Mouse (Mus musculus) heart, embryonic 10.5 days (tissue): Measurements from ENCODE around the gene Fau. TPM values are rescaled to one million over a fixed set of nuclear protein-coding genes. Genes with fewer than 3 reads are reported as not detected.

Experiments
- DNase-seq: peaks from one replicate; pipeline ENCODE4 v3.0.0-alpha.2; 2017; ENCODE audit warnings: low spot score
- H3K27ac ChIP-seq: fragments of 300-500 bp; sonication (generic); 2 replicates; pipeline ENCODE4 v1.5.1; 2016; ENCODE audit warnings: mild to moderate bottlenecking
- H3K27me3 ChIP-seq: fragments of 300-500 bp; sonication (generic); 2 replicates; pipeline ENCODE4 v1.6.1; 2016; ENCODE audit warnings: mild to moderate bottlenecking; ENCODE audit not compliant: poor library complexity, insufficient read depth, severe bottlenecking
- H3K36me3 ChIP-seq: fragments of 300-500 bp; sonication (generic); 2 replicates; pipeline ENCODE4 v1.6.1; 2016; ENCODE audit warnings: mild to moderate bottlenecking, moderate library complexity
- H3K4me1 ChIP-seq: fragments of 300-500 bp; sonication (generic); 2 replicates; pipeline ENCODE4 v1.6.1; 2016; ENCODE audit warnings: mild to moderate bottlenecking
- H3K4me3 ChIP-seq: fragments of 300-500 bp; sonication (generic); 2 replicates; pipeline ENCODE4 v1.5.1; 2016; ENCODE audit warnings: mild to moderate bottlenecking, moderate library complexity
- H3K9me3 ChIP-seq: fragments of 300-500 bp; sonication (generic); 2 replicates; pipeline ENCODE4 v1.6.1; 2016; ENCODE audit warnings: mild to moderate bottlenecking, moderate library complexity
- WGBS: fragments of 180-500 bp; shearing (Covaris S2); methylation state at CpG from one replicate; pipeline ENCODE4 v1.1.7; 2016; 5-methylcytosine and 5-hydroxymethylcytosine counted together
- polyA plus RNA-seq: library from polyadenylated mRNA; unstranded; fragments of >200 nt; fragmentation: Nextera tagmentation; extraction: Ambion mirVana; gene quantifications from 2 replicates; pipeline ENCODE4 v1.2.1, GENCODE M21; 2016

The Fau gene
- polyA plus RNA-seq, 1 experiment from 2014 or later = 662 TPM

DNA sequence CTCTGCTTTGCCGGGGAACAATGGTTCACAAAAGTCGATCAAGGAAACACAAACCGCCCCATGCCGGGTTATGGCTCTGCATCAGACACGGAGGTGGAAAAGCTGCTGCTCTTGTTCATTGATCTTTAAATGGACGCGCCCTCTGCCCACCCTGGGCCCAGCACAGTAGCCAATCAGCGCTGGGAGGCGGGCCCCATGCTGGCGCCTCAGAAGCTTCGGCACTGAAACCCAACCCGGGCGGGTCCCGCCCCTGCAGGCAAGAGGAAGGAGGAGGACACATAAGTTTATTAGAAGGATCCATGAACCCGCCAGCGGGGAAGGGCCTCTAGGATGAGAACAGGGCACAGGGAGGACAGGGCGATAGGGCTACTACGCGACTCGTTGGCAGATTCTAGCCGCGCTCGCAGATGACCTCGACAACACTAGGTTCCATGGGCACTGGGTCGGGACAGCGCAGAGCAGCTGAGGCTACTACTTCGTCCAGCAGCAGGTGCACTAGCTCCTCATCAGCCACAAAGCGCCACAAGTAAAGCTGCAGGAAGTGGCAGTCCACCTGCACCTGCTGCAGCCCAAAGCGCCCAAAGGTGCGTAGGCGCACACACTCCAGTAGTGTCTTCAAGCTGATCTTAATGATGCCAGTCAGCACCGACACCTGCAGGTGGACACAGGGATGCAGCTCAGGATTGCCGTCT is 10.2 kb downstream of the Fau start, which contains the start of gene Tm7sf2:
Gene Tm7sf2, minus strand, starts transcription at position 650 of the 692 bp plus-strand sequence.
- WGBS = 11% methylated on average over 33 of the region's 33 CpGs
- Histone ChIP-seq H3K27ac (peak within 1 kb of the TSS; percentile 83), H3K27me3 (no peaks in the 10 kb centered on the region), H3K9me3 (no peaks in the 10 kb centered on the region), H3K36me3 (peaks cover 40% of the 10 kb centered on the region), H3K4me1 (peaks cover 32% of the 10 kb centered on the region), H3K4me3 (peak within 1 kb of the TSS; percentile 66)
- peak; percentile 97 for DNase-seq

DNA sequence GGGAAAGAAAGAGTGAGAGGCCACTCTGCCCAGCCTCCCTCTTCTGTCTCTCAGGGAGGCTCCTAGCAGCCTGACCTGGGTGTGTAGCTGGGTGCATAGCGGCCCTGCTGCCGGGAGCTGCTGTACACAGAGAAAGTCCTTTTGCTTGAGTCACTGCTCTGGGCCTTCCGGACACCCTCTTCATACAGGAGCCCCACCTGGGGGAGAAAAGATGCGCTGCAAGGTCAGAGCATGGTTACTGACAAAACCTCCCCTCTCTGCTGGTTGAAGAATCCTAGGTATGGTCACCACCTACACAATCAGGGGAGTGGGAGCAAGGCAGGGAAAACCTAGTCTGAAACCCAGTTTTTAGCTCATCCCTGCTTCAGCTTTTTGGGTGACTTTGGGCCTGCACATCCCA is 11.3 kb downstream of the Fau start:
- WGBS = 79% methylated on average over 4 of the region's 4 CpGs
- 0 out of 2 replicates have a peak overlapping the region, but pooled peaks have one; percentile 18 for H3K4me3 ChIP-seq

DNA sequence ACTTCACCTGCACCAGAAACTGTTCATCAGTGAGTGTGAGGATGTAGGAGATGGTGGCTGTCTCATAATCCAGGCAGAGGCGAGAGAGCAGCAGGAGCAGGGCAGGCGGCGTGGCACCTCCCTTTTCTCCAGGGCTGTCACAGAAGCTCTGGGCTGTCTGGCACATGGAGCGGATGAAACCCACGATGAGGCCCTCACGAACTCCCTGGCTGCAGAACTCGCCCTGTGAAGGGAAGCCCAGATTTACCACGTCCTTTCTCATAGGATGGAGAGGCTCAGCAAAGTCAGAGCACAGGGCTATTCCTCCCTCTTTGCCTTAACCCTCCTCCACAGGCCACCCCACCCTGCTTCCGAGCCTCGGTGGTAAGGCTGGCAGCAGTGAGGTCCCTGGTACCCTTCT is 12.2 kb downstream of the Fau start:
- no peak overlapping the region for H3K27ac ChIP-seq

More for the DNA sequence above, 11.3 kb downstream of the Fau start:
- no peak overlapping the region; the same call in 1 of the 2 replicates for H3K27ac ChIP-seq
- peaks cover 49% of the 10 kb centered on the region for H3K36me3 ChIP-seq
- no peaks in the 10 kb centered on the region for H3K9me3 ChIP-seq
- no peaks in the 10 kb centered on the region for H3K27me3 ChIP-seq
- H3K4me1 ChIP-seq = peaks cover 24% of the 10 kb centered on the region
- DNase-seq = no peak

DNA sequence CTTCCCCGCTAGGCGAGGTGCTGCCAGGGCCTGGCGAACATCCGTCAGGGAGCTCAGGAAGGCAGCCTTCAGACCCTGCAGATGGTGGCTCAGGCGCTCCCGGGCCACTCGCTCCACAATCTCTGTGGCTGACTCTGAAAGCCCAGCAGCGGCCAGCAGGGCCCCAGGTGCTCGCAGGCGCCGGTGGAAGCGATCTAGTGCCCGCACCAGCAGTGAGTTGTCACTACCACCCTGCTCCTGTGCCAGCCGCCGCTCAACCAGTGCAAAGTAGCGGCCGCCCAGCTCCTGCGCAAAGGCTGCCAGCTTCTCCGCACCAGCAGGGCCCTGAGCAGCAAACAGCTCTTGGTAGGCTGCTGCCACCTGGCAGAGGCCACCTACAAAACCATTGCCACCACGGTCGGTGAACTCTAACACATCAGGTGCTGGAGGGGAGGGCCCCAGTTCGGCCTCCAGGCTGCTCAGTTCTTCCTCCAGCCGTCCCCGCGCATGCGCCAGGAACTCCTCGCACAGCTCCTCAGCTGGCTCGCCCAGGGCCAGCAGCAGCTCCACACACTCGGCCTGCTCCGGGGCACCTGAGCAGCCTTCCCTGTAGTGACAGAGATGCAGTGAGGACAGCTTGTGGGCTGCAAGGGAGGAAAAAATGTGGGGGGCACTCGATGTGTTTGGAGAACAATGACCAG is 13.1 kb downstream of the Fau start:
- Histone ChIP-seq H3K27ac (no peak overlapping the region), H3K4me1 (peaks cover 24% of the 10 kb centered on the region), H3K27me3 (no peaks in the 10 kb centered on the region), H3K4me3 (no peak overlapping the region), H3K9me3 (no peaks in the 10 kb centered on the region), H3K36me3 (peaks cover 63% of the 10 kb centered on the region)
- 87% methylated on average over 31 of the region's 31 CpGs for WGBS
- DNase-seq = no peak

More for the DNA sequence above, 12.2 kb downstream of the Fau start:
- Histone ChIP-seq H3K4me1 (peaks cover 24% of the 10 kb centered on the region), H3K9me3 (no peaks in the 10 kb centered on the region), H3K27me3 (no peaks in the 10 kb centered on the region), H3K4me3 (no peak overlapping the region; the same call in 1 of the 2 replicates), H3K36me3 (peaks cover 57% of the 10 kb centered on the region)
- 88% methylated on average over 10 of the region's 10 CpGs for WGBS
- no peak for DNase-seq

DNA sequence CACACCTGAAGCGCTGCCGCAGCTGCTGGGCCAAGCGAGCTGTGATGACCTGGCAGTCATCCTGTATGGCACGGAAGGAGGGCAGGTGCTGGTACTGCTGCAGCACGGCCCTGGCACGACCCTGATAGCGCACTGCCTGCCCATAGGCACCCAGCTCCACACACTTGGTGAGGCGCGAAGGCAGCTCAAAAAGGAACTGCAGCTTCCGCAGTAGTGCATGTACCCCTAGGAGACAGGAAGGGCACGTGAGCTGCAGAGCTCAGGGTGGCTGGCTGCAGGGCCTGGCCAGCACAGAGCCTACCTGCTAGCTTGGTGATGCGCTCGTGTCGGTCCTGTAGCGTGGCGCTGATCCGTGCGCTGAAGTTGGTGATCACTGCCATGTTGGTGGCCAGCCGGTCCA is 13.6 kb downstream of the Fau start:
- H3K4me1 ChIP-seq = peaks cover 27% of the 10 kb centered on the region
- H3K27me3 ChIP-seq = no peaks in the 10 kb centered on the region
- WGBS = 91% methylated on average over 19 of the region's 19 CpGs
- no peak for DNase-seq
- H3K9me3 ChIP-seq = no peaks in the 10 kb centered on the region
- no peak overlapping the region for H3K27ac ChIP-seq
- no peak overlapping the region for H3K4me3 ChIP-seq
- H3K36me3 ChIP-seq = peaks cover 63% of the 10 kb centered on the region

DNA sequence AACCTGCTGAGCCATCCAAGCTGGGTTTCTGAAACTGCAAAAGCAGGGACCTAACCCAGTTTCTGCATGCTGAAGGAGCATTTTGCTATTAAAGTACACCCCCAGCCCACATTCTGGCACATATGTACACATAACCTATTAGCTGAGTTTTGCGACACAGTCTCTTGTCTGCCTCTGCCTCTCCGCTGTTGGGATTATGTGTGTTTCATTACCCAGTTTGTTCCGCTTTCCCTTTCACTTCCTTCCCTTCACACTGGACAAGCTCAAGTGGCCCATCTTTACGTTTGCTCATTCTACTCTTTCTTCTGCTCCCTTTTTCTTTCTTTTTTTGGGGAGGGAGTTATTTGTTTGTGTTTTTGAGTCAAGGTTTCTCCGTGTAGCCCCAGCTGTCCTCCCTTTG is 16.2 kb downstream of the Fau start:
- 92% methylated on average over 5 of the region's 5 CpGs for WGBS
- no peak for DNase-seq
- Histone ChIP-seq H3K9me3 (no peaks in the 10 kb centered on the region), H3K27me3 (no peaks in the 10 kb centered on the region), H3K4me1 (peaks cover 8% of the 10 kb centered on the region), H3K27ac (no peak overlapping the region), H3K4me3 (no peak overlapping the region), H3K36me3 (peaks cover 56% of the 10 kb centered on the region)

DNA sequence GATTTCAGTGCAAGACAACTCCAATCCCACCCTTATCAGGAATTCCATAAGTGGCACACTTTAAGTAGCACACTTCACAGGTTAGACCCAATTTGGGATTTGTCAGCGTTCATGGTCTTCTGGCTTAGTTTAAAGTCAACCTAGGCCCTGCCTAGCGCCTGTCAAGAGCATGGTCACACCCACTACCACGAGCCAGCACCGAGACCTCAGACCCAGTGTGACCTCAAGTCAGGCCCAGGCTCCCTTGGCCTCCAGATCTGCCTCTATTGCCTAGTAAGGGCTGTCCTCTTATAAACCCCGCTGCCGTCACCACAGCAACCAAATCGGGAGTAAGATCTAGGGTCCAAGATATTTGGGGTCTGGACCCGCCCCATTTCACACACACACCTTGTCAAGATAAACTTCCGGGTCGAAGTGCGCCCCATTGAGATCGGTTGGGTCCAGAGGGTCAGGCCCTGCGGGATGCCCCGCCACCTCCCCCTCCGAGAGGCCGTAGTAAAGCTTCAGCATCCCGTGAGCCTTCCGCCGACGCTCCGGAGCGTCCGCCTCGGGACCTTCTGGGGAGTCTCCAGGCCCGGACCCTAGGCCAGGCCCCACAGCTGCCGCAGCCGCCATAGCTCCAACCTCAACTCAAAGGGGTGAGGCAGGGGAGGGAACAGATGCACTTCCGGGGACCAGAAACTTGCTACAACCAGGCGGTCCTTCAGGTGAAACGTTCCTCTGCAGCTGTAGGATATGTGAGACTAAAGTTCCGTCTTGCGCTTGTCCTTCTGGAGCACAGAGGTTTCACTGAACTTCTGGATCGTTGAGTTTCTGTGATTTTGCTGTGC is 19.1 kb downstream of the Fau start, which contains the start of gene Vps51:
Gene Vps51, minus strand, starts transcription at position 668 of the 830 bp plus-strand sequence.
- WGBS = 2% methylated on average over 33 of the region's 33 CpGs
- peak; percentile 93 for DNase-seq
- Histone ChIP-seq H3K9me3 (no peaks in the 10 kb centered on the region), H3K4me3 (peak within 1 kb of the TSS; percentile 72), H3K27me3 (no peaks in the 10 kb centered on the region), H3K36me3 (peaks cover 49% of the 10 kb centered on the region), H3K27ac (peak within 1 kb of the TSS; percentile 89), H3K4me1 (peaks cover 8% of the 10 kb centered on the region)

DNA sequence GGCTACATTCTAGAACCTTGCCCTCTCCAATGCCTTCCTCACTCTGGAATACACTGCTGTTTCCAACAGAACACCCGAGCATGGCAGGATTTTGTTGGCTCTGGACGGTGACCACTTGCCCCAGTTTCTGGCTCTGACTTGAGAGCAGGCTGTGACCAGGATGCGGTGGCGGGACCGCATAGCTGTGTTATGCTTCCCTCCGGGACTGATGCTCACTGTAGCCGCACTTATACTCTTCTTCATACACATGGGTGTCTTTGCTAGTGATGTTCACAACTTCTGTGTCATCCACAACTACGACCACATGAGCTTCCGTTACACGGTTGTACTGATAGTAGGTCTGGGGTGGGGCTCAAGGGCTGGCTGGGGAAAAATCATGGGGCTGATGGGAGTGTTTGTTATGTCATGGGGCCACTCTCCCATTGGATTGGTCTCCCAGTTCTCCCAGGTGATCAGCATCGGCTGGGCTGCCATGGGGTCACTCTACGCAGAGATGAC is 22.4 kb downstream of the Fau start, which contains the start of gene Tmem262:
Gene Tmem262, plus strand, starts transcription at position 51 of the 498 bp plus-strand sequence.
- Histone ChIP-seq H3K4me3 (no peak within 1 kb of the TSS), H3K27me3 (no peaks in the 10 kb centered on the region), H3K36me3 (peaks cover 38% of the 10 kb centered on the region), H3K4me1 (peaks cover 18% of the 10 kb centered on the region), H3K27ac (no peak within 1 kb of the TSS), H3K9me3 (no peaks in the 10 kb centered on the region)
- DNase-seq = no peak
- WGBS = 91% methylated on average over 12 of the region's 12 CpGs

DNA sequence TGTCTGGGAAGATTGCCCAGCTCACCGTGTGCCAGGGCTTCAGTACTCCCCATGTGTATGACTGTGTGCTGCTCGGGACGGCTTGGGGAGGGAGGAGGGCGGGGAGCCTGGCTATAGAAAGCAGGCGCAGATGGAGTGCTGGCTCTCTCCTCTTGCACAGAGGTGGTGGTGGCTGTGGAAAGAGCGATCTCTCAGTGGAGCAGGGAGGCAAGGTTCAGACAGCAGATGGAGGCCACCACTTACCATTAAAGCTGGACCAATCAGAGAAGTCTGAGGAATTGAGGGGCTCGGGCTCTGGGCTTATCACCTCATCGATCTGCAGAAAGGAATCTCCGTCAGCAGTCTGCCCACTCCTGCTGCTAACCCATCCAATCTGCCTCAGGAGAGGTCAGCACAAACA is 24.5 kb downstream of the Fau start, which contains the start of gene Gm28374:
Gene Gm28374, minus strand, starts transcription at position 101 of the 400 bp plus-strand sequence.
- Histone ChIP-seq H3K27ac (no peak within 1 kb of the TSS), H3K9me3 (no peaks in the 10 kb centered on the region), H3K4me1 (peaks cover 16% of the 10 kb centered on the region), H3K27me3 (no peaks in the 10 kb centered on the region), H3K4me3 (no peak within 1 kb of the TSS), H3K36me3 (peaks cover 44% of the 10 kb centered on the region)
- no peak for DNase-seq
- 80% methylated on average over 9 of the region's 9 CpGs for WGBS

DNA sequence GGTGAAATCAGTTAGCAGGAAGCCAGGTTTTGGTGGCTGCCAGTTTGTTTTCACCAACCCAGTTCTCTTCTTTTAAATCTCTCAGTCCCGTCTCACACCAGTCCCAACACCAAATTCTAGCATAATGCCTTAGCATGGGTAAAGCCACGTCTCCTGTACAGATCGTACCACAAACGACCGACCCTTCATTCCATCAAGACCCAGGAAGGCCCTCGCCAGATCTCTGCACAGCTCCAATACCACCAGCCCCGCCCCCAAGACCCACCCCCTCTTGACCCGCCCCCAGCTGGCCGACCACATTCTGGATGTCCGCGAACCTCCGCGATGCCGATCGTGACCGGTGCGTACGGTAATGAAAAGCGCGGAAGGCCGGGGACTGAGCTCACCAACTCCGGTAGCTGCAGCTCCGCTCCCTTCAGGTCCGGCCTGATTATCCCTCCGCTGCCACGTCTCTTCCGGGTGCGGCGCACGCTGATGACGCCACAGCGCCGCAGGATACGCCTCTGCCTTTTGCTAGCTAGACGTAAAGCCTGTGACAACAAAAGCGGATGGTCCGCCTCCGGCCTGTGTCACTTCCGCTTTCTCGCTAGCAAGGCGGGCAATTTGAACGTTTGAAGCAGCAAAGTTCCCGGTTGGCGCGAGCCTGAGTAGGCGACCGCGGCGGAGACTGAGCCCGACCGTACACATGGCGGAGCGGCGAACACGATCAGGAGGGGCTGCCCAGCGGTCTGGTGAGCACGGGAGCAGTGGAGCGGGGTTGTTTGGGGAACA is 27.0 kb downstream of the Fau start, which contains the start of the genes Zfpl1 and Cdca5:
Gene Zfpl1, minus strand, starts transcription at position 479 of the 771 bp plus-strand sequence.
Gene Cdca5, plus strand, starts transcription at position 506 of the 771 bp plus-strand sequence.
- peaks cover 64% of the 10 kb centered on the region for H3K36me3 ChIP-seq
- H3K27me3 ChIP-seq = no peaks in the 10 kb centered on the region
- H3K4me3 ChIP-seq = peak within 1 kb of the TSS; percentile 81
- no peaks in the 10 kb centered on the region for H3K9me3 ChIP-seq
- peak within 1 kb of the TSS; percentile 87 for H3K27ac ChIP-seq
- peaks cover 16% of the 10 kb centered on the region for H3K4me1 ChIP-seq
- under 1% methylated on average over 58 of the region's 58 CpGs for WGBS
- peak; percentile 98 for DNase-seq

DNA sequence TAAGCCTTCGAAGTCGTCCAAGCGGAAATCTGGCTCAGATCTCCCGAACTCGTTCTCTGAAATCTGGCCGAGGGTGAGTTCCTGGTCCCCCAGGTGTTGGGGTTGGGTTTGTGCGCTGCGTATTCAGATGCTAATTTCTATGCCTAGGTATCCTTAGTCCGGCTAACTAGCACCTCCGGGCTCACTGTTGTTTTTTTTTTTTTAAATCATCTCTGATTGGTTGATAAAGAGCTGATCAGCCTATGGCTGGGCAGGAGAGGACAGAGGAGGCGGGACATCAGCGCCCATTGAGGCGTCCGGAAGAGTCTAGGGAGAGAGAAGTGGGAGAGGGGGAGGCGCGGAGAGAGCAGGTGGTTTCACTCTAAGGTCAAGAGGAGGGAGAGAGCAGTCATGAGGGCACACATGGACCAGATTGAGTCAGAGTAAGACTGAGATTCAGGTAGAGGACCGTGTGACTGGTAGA is 27.8 kb downstream of the Fau start:
- peak overlapping the region; percentile 81 for H3K4me3 ChIP-seq
- H3K4me1 ChIP-seq = peaks cover 16% of the 10 kb centered on the region
- H3K27me3 ChIP-seq = no peaks in the 10 kb centered on the region
- H3K9me3 ChIP-seq = no peaks in the 10 kb centered on the region
- peak overlapping the region; percentile 87 for H3K27ac ChIP-seq
- DNase-seq = peak; percentile 92
- H3K36me3 ChIP-seq = peaks cover 64% of the 10 kb centered on the region
- WGBS = under 1% methylated on average over 17 of the region's 17 CpGs
